Mouse (Mus musculus): ENCODE measurements around the gene Cyp39a1. TPM values are rescaled to one million over a fixed set of nuclear protein-coding genes. Genes with fewer than 3 reads are reported as not detected.
A peak's percentile ranks its signal among the peaks of the same experiment; 100 is the strongest.

Gene Cyp39a1
- total RNA-seq (2021), result 1 to 10 TPM; 2.2 to 2.3 TPM

- intact Hi-C loops (cut with DNase I), result no loop called here
- no peak for DNase-seq (ENCODE audit: low spot score in 2 of 2)
These were observed at the start of gene Cyp39a1 for GRCm38 (mm10) chr17:43667290-43667843. Gene Cyp39a1, plus strand, starts transcription at chr17:43667425.

- intact Hi-C loops (cut with DNase I), result no loop called here
- DNase-seq (ENCODE audit: low spot score in 2 of 2), result no peak
These were observed 48.1 kb upstream of the Cyp39a1 start for GRCm38 (mm10) chr17:43619156-43619555.

- intact Hi-C loops (cut with DNase I), result no loop called here
- DNase-seq (ENCODE audit: low spot score in 2 of 2), result no peak
These were observed 45.1 kb upstream of the Cyp39a1 start for GRCm38 (mm10) chr17:43622076-43622475.

GRCm38 (mm10) chr17:43628246-43628645 is 39.0 kb upstream of the Cyp39a1 start:
- intact Hi-C loops (cut with DNase I), result no loop called here
- DNase-seq (ENCODE audit: low spot score in 2 of 2), result no peak

GRCm38 (mm10) chr17:43629026-43629495 is 38.2 kb upstream of the Cyp39a1 start:
- intact Hi-C loops (cut with DNase I), result no loop called here
- DNase-seq (ENCODE audit: low spot score in 2 of 2), result no peak

- DNase-seq (ENCODE audit: low spot score in 2 of 2), result peak in 1 of 2 experiments; percentile 29
- intact Hi-C loops (cut with DNase I), result no loop called here
These were observed 37.5 kb upstream of the Cyp39a1 start, which contains the start of gene Tdrd6 for GRCm38 (mm10) chr17:43629496-43630426. Gene Tdrd6, minus strand, starts transcription at chr17:43630299.

GRCm38 (mm10) chr17:43630427-43630760 is 36.8 kb upstream of the Cyp39a1 start:
- no peak for DNase-seq (ENCODE audit: low spot score in 2 of 2)
- intact Hi-C loops (cut with DNase I), result no loop called here

- intact Hi-C loops (cut with DNase I), result no loop called here
- DNase-seq (ENCODE audit: low spot score in 2 of 2), result no peak
These were observed 30.1 kb upstream of the Cyp39a1 start for GRCm38 (mm10) chr17:43637146-43637545.

- intact Hi-C loops (cut with DNase I), result no loop called here
- DNase-seq (ENCODE audit: low spot score in 2 of 2), result no peak
These were observed 26.4 kb upstream of the Cyp39a1 start for GRCm38 (mm10) chr17:43640825-43641224.

GRCm38 (mm10) chr17:43643191-43643590 is 24.0 kb upstream of the Cyp39a1 start:
- no peak for DNase-seq (ENCODE audit: low spot score in 2 of 2)
- intact Hi-C loops (cut with DNase I), result no loop called here

GRCm38 (mm10) chr17:43644375-43644774 is 22.9 kb upstream of the Cyp39a1 start:
- no peak for DNase-seq (ENCODE audit: low spot score in 2 of 2)
- intact Hi-C loops (cut with DNase I), result no loop called here

GRCm38 (mm10) chr17:43645136-43645535 is 22.1 kb upstream of the Cyp39a1 start:
- intact Hi-C loops (cut with DNase I), result no loop called here
- DNase-seq (ENCODE audit: low spot score in 2 of 2), result no peak

- DNase-seq (ENCODE audit: low spot score in 2 of 2), result no peak
- intact Hi-C loops (cut with DNase I), result no loop called here
These were observed 20.3 kb upstream of the Cyp39a1 start for GRCm38 (mm10) chr17:43646925-43647324.

- no peak for DNase-seq (ENCODE audit: low spot score in 2 of 2)
- intact Hi-C loops (cut with DNase I), result no loop called here
These were observed 17.4 kb upstream of the Cyp39a1 start for GRCm38 (mm10) chr17:43649641-43650436.

- DNase-seq (ENCODE audit: low spot score in 2 of 2), result no peak
- intact Hi-C loops (cut with DNase I), result no loop called here
These were observed 15.7 kb upstream of the Cyp39a1 start for GRCm38 (mm10) chr17:43651314-43652046.

- DNase-seq (ENCODE audit: low spot score in 2 of 2), result peak; percentile 88 to 90
- intact Hi-C loops (cut with DNase I), result no loop called here
These were observed 492 bp upstream of the Cyp39a1 start, which contains the start of gene Slc25a27 for GRCm38 (mm10) chr17:43666576-43667289. Gene Slc25a27, minus strand, starts transcription at chr17:43667214.

GRCm38 (mm10) chr17:43669145-43669695 is 2.0 kb downstream of the Cyp39a1 start:
- no peak for DNase-seq (ENCODE audit: low spot score in 2 of 2)
- intact Hi-C loops (cut with DNase I), result no loop called here

- intact Hi-C loops (cut with DNase I), result no loop called here
These were observed 4.7 kb downstream of the Cyp39a1 start for GRCm38 (mm10) chr17:43671907-43672306.

GRCm38 (mm10) chr17:43675228-43675627 is 8.0 kb downstream of the Cyp39a1 start:
- no peak for DNase-seq (ENCODE audit: low spot score in 2 of 2)

More at GRCm38 (mm10) chr17:43671907-43672306, 4.7 kb downstream of the Cyp39a1 start:
- DNase-seq (ENCODE audit: low spot score in 2 of 2), result no peak

More at GRCm38 (mm10) chr17:43675228-43675627, 8.0 kb downstream of the Cyp39a1 start:
- intact Hi-C loops (cut with DNase I), result no loop called here

Data from left cerebral cortex, postnatal 36 days (tissue).